Mouse (Mus musculus) thymus, postnatal 10 days (tissue): Measurements from ENCODE around the gene Olfr26.
"Not testable (repeated sequence)": the region's sequence is repeated elsewhere in the genome, so short reads cannot be mapped to it uniquely, and the experiment has no call there.

Experiments
- DNase-seq, 2 experiments: peaks; one replicate each; pipeline ENCODE4 v3.0.0; 2021; ENCODE audit warnings: low spot score in 2 of 2

Olfr26 gene

DNA sequence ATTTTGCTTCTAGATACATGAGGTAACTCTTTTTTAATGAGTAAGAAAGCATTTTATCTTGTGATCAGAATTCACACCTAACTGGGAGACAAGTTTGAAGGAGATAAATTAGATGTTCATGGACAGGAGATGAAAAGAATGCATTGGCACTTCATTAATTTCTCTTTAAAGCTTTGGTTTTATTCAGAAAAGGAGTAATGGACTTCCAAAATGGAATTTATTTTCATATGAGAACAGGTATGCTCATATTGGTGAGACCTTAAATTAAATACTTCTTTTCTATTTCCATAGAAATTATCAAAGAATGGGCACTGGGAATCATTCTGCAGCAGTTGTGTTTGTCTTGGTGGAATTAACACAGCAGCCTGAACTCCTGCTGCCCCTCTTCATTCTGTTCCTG lies at the start of gene Olfr26:
Gene Olfr26, plus strand, starts transcription at position 301 of the 400 bp plus-strand sequence.
- DNase-seq: no peak

DNA sequence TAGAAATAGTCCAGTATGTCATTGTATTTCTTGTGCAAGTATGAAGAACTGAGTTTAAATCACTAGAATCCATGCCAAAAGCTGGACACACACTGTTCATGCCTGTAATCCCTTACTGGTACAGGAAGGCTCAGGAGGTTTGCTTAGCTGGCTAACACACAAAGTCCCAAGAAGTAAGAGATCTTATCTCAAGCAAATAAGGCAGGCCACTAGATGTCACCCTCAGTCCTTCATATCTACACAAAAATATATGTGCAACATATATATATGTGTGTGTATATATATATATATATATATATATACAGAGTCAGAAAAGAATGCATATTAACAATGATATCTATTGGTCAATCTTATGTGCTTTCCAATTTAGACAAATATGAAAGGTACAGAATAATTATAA lies 49.2 kb upstream of the Olfr26 start:
- no peak for DNase-seq

DNA sequence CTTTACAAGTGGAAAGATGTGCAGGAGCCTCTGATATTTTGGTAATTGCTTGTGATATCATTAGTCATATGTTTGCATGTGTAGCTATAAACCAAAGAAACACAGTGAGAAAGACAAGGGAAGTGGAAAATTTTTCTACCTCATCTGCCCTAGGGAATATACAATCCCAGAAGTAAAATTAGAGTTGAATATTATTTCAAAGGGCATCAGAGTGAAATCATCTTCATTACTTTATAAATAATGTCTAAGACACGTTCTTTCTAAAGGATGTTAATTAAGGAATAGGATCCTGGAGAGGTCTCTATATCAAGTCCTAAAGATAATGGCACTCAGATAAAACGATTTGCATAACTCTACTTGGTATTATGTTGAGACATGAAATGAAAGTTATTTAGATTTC lies 40.5 kb upstream of the Olfr26 start, which contains the start of gene Olfr922:
Gene Olfr922, plus strand, starts transcription at position 301 of the 400 bp plus-strand sequence.
- no peak for DNase-seq

DNA sequence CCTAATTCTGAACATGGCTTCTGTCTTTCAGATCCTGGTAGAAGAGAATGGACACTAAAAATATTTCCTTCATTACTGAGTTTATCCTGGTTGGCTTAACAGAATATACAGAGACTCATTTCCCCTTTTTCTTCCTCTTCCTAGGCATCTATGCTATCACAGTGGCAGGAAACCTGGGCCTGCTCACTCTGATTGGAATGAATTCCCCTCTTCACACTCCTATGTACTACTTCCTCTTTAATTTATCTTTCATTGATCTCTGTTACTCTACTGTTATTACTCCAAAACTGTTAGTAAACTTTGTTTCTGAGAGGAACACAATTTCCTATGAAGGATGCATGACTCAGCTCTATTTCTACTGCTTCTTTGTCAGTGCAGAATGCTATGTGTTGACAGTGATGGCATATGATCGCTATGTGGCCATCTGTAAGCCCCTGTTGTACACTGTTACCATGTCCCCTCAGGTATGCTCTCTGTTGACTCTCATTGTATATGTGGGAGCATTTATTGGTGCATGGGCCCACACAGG lies 39.3 kb upstream of the Olfr26 start:
- DNase-seq: no peak

DNA sequence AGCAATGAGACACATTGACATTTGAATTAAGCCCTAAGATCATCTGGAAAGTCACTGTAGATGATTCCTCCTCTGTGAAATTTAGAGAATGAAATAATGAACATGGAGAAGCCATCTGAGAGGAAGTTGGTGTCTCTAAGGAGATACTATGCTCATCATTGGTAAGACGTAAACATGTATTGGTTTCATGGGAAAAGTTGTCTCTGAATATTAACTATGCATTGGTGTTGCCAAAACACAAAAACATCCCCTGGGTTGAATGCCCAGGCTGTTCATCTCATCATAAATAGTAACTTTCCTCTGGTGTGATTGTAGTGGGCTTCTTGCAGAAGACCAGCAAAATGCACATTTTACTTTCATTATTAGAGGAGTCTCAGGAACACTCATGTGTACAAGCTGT lies 28.6 kb upstream of the Olfr26 start, which contains the start of gene Olfr923:
Gene Olfr923, plus strand, starts transcription at position 301 of the 400 bp plus-strand sequence.
- no peak for DNase-seq

DNA sequence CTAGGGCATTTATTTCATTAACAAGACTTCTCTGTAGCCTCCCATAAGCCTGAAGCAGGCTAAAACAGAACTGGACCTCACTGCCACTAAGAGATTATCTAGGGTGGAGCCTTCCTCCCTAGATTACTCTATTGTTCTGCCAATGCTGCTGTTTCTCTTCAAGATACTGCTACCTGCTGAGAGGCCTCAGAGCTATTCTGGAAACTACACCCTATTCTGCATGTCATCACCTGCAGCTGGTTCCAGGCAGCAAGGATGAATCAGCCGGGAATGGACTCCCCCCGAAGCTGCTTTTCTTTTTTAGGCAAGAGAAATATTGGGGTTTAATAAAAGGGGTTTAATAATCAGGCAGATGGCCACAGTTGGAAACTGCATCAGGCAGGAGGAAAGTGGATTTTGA lies 21.8 kb upstream of the Olfr26 start:
- DNase-seq: no peak

DNA sequence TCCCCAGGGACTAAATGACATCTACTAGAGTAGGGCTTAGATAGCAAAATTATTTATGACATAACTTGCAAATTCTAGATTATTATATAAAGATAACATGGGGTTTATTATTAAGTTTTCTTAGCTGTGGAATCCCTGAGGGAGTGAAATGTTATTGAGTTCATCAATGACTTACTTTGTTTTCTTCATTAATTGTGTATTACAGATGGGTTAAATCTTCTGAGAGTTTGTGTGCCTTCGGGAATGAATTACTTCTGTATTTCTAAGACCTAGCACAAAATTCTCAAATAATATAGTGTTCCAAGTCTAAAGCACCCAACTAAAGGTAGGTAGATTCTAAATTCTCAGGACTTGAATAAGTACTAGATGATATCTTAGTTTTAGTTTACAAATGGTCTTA lies 10.7 kb upstream of the Olfr26 start, which contains the start of gene Olfr924:
Gene Olfr924, plus strand, starts transcription at position 301 of the 400 bp plus-strand sequence.
- DNase-seq: no peak

DNA sequence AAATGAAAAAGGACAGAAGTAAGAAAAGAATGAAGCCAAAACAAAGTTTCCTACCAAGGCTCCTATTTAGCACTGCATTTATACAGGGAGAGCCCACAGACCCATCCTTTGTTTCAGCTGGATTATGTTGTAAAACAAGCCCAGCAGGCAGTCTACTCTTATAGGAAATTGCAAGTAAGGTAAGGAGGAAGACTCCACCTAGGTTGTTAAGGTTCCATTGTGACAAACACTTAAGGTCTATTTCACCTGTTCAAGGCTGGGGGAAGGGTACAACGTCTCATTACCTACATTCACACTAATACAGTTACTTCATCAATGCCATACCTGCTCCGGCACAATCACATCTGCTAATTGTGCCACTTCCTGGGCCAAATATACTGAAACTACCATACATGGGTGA lies 20.0 kb downstream of the Olfr26 start:
- not testable (repeated sequence) for DNase-seq

DNA sequence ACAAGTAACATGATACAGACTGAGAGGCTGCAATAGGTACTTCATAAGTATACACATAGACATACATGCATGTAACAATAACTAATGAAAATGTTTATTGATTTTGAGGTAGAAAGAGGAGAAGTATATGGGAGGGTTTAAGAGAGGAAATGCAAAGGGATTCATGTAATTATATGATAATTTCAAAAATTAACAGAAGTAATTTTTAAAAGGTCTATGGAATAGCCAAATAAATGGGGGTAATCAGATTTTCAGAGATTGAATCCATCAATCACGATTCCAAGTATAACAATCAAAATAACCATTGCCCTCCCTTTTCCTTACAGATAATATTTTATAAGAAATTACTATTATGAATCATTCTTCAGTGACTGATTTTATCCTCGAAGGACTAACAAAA lies 22.0 kb downstream of the Olfr26 start, which contains the start of gene Olfr926:
Gene Olfr926, plus strand, starts transcription at position 301 of the 400 bp plus-strand sequence.
- no peak for DNase-seq
